Mouse (Mus musculus): ENCODE results near the gene Mpo.

Mpo gene

DNA sequence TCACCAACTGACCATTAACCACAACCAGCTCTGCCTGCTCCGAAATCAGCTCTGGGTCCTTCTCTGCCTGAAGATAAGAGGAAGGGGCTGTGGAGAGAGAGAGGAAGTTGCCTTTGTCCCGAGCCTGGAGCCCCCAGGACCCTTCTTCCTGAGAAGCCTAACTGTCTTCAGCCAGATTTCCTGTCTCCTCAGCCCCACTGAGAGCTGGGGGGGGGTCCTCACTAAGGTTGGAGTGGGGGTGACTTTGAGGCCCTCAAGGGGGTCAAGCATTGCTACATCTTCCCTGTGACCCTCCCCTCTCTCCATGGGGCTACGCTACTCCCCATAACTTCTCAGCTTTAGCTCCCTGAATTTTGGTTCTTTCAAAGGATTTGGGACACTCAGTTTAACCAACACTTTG, at the start of gene Mpo:
Gene Mpo, plus strand, starts transcription at position 122 of the 400 bp plus-strand sequence.
- DNase-seq (ENCODE audit: low read depth, low spot score), result no peak

DNA sequence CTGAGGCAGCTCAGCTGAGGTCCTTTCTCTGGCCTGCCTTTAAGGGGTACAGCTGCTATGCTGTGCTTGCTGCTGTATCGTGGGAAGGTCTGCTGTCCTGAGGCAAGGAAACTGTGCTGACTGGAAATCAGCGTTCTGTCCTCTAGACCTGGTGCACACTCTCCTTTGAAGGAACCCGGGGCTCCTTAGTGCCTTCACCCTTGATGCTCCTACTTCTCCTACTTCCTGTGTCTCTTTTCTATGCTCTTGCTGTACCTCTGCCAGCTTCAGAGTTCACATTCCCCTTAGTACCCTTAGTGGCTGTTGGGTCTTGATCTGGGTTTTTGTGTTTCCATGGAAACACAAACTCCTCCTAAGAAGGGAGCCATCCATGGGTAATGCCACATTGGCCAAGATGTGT, 49.7 kb upstream of the Mpo start:
- no peak for DNase-seq (ENCODE audit: low read depth, low spot score)

DNA sequence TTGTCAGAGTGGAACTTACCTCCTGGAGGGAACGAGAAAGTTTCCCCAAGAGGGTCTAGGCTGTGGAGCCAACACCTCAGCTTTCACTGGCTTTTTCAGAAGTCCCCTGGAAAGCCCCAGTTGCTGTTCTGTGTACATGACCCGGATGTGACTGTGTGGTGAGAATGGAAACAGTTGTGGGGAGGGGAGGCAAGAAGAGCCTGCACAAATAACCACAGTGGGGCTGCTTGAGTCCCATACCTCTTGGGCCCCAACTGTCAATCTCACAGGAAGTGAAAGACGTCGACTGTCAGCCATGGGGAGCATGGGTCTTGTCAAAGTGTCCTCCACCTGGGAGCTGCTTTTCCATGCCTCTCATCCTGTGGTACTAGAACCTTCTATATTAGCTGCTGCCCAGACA, 48.4 kb upstream of the Mpo start:
- DNase-seq (ENCODE audit: low read depth, low spot score), result no peak

DNA sequence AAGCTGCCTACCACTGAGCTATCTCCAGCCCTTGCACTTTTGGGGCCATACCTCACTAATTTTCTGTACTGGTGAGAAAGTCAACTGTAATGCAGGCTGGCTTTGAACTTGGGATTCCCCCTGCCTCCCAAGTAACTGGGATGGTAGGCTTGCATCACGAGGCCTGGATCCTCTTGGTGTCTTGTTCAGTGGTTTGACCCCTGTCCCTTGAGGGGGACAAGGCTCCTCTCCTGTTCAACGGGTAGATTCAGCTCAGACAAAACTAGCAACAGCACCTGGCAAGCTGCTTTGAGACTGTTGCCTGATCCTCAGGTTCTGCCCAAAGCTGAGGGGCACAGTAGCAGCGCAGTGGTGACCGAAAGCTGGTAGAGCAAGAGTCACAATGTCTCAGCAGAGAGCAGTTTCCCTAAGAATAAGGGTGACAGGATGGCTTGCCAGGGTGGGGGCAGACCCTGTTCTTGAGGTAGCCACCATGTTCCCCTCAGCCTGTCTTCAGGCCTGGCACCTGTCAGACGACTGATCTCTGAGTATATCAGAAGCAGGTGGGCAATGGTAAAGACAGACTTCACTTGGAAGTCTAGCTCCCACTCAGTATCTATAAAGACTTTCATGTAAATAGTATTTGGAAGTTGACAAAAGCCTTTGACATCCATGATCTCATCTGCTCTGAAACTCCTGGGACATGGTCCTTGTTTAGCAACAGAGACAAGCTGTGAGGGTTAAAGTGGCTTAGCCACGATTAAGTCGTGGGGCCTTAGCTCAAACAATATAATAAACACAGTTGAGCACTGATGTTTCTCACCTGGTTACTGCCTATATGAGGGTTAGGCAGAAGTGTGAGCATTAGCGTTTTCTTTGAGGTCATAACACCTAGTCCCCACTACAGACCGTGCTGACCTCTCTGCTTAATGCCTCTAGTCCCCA, 47.5 kb upstream of the Mpo start:
- no peak for DNase-seq (ENCODE audit: low read depth, low spot score)

DNA sequence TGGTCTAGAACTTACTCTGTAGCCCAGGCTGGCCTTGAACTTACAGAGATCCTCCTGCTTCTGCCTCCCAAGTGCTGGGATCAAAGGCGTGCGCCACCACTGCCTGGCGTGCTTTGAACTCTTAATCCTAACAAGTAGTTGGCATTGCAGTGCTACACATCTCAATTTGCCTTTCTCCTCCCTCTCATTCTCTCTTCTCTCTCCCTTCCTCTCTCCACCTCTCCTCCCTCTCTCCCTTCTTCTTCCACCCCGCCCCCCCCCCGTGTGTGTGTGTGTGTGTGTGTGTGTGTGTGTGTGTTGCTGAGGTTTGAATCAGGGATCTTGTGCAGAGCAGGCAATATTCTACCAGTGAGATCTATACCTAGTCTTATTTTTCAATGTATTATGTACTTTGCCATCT, 46.1 kb upstream of the Mpo start:
- DNase-seq (ENCODE audit: low read depth, low spot score), result no peak

DNA sequence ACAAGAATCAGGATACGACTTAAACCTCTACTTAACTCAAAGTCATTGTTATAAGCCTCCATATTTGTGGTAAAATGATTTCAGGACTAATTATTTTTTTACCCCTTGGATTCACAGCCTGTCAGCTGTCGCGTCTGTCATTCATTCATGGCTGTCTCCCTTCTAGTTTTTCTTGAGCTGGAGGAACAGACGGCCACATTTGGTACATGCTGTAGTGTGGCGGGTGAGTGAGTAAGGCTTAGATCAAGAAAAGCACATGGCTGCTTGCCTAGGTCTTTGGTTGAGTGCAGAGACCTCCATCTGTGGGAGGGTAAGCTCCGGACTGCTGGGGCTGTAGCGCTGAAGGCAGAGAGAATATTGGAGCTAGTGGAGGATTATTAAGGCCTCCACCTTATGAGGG, 45.7 kb upstream of the Mpo start:
- DNase-seq (ENCODE audit: low read depth, low spot score), result no peak

DNA sequence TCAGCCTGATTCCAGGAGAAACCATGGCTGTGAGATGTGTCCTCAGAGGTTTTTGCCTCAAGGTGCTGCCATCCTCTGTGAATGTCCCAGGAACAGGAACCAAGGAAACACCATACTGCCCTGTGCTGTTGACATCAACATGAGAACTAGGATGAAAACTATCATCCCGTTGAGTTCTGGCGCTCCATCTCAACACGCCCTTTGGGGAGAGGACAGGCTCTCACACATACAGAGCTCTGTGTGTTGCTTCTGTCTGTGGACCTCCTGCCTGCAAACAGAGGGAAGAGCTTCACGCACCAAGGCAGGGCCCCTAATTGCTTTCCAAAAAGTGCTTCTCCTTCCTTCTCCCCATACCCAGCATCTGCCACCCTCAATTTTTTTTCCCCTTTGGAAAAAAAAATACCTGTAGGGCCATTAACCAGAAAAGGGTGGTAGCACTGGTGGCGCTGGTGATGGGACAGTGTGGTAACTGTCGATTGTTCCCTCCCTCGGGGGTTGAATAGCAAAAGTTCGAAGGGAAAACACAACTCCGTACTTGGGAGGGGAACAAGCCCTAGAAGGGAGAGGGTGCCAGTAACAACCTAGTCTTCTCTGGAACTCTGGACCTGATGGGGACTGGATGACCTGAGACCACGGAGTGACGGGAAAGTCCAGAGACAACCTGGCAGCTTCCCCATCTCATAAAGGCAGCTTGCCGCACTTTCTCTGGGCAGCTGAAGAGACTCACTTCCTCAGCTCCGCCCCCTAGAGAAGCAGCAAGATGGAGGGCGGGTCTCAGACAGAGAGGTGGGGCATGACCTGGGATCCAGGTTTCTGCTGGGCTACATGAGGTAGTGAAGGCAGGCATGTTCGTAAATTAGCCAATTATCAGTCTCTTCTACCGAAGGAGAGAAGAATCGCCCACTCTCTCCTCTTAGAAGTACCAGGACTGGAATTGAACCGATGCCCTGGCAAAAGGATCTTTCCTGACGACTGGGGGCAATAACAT, 45.0 kb upstream of the Mpo start:
- DNase-seq (ENCODE audit: low read depth, low spot score), result peak; percentile 84

DNA sequence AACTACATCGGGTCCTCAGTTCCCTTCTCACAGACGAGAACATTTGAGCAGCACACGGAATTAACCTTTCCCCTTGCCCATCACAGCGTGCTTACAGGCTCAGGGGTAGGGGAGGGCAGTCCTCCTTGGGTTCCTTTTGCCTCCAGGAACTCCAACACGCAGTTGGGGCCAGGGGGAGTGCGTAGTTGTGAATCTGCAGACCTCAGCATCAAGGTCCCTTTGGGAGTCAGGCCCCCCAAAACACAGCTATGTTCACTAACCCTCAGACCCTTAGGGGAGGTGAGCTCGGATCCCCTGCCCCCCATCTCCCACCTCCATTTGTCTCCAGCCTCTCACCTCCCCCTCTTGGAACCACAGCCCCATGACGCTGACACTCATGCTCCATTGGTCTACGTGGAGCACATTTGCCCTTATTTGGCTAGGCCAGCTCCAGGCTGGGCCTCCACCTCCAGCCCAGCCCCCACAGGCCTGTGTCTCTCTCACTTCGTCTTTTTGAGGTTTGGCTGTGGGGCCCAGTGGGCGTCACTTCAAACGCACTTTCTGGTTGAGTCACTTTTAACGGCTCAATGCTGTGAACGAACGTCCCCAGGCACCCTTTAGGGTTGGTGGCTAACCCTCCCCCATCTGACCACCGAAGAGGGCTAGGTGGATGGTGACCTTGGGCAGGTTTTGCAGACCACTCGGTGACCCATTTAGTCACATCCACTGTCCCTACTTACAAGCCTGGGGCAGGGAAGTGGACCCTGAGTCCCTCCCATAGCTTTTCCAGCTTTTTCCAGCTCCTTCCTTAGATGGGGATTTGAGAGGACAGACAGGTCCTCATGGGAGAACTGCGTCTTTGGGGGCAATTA, 44.0 kb upstream of the Mpo start:
- DNase-seq (ENCODE audit: low read depth, low spot score), result peak; percentile 73

DNA sequence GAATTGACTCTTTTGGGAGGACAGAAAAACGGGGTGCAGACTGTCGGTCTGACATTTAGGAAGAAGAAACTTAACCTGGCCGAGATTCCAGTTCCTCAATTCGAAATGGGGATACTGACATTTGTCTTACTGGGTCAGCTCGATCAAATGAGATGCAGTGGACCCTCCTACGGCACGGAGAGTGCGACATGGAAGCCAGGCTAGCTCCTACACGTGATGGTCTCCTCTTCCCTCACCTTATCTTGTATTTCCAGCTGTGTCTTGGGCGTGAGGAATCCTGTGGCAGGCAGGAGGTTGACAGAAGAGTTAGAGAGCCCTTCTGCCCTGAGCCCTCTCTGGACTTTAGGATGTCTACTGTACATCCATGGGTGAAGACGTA, 43.3 kb upstream of the Mpo start:
- no peak for DNase-seq (ENCODE audit: low read depth, low spot score)

DNA sequence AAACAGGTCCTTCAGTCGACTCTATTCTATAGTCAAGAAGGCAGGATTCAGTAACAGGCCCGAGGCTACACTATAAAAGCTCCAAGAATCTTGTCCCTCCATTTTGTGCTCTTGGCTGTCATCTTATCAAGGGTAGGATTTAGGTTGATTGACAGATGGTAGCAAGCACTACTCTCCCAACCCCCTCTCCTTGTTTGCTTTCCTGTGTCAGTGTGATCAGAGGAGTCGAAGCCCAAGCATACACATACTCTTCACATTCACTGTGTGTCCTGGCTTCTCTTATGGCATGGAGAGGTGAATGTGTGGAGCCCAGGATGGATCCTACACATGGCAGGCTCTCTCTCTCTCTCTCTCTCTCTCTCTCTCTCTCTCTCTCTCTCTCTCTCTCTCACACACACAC, 42.9 kb upstream of the Mpo start:
- DNase-seq (ENCODE audit: low read depth, low spot score), result no peak

DNA sequence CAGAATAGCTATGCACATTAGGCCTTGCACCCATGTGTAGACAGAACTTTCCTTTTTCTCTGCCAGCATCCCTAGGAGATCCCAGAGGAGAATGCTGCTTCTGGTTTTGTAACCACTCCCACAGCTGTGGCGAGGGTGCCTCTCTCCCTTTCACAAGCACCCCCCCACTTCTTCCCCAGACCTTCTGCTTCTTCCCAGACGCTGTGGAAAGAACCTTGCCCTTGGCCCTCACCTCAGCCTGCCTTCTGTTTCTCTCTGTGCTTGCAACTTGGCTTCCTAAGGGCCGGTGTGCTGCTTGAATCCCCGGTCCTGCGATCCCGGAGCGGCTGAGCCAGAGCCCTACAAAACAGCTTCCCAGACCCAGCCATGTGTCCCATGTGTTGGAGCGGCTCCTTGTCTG, 42.4 kb upstream of the Mpo start:
- DNase-seq (ENCODE audit: low read depth, low spot score), result no peak

DNA sequence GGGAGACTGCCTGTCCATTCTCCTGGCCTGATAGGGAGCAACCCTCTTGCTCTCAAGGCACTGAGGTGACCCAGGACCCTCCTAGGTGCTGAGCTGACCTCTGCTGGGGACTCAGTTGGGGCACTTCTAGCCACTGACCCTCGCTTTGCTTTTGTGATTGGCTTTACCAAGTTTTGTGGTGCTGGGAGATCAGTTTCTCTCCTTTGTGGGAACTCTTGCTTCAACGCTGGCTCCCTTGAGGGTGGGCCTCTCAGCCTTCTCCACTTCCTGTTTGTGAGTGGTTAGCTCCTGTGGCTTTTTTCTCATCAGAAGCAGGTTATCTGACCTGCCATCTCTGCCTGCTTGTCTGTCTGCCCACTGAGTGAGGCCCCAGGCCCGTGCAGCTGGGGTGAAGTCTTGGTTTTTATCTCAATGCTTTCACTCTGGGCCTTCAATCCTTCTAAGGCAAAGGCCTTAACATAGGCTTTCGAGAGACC, 41.9 kb upstream of the Mpo start:
- DNase-seq (ENCODE audit: low read depth, low spot score), result no peak

DNA sequence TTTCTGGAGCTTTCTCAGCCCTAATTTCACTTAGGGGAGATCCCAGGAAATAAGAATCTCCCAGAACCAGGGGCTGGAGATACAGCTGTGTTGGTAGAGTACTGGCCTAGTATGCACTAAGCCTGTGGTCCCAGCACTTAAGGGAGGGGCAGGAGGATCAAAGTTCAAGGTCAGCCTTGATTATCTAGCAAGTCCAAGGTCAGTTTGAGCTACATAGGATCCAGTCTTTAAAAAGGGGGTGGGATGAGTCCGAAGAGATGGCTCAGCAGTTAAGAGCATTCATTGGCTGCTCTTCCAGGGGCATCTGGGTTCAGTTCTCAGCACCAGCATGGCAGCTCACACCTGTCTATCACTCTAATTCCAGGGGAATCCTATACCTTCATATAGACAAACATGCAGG, 41.1 kb upstream of the Mpo start:
- peak; percentile 52 for DNase-seq (ENCODE audit: low read depth, low spot score)

DNA sequence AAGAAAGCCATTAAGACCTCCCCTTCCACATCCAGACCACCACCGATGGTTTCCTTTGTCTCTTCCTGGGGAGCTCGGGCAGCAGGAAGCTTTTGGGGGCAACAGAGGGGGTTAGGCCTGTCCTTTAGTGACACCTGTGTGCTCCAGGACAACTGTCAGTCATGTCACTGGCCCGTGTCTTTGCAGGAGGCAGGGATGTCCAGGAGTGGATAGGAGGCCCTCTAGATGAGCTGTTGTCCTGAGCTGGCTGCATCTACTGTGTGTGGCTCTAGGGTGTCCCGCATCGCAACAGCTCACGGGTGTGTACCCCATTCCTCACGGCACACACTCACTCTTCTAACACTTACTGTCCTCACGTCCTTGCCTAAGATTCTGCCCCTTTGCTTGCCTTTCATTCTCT, 40.1 kb upstream of the Mpo start:
- DNase-seq (ENCODE audit: low read depth, low spot score), result no peak

DNA sequence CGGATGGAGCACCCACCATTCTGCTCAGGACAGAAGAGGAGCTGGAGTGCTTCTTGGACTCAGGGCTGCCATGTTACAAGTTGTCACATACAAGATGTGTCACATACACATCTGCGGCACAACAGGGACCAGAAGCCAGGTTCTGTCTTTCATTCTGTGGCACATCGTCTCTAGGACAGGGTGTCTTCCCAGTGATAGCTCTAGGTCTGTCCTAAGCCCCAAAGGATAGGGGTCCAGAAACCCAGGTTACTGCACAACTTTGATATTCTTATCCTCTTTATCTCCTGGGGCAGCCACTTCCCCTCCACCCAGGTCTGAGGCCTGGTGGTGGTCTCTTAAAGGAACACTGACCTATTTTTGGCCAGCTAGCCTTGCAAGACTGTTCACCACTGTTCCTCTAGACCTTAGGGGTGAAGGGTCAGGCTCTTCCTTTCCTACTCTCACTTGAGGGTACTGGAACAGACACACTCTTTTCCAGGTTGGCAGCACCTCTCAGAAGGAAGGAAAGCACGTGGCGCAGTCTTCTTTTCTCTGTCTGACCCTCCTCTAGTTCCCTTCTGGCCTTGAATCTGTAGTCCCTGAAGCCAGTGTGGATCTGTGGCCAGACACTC, 39.4 kb upstream of the Mpo start:
- no peak for DNase-seq (ENCODE audit: low read depth, low spot score)

DNA sequence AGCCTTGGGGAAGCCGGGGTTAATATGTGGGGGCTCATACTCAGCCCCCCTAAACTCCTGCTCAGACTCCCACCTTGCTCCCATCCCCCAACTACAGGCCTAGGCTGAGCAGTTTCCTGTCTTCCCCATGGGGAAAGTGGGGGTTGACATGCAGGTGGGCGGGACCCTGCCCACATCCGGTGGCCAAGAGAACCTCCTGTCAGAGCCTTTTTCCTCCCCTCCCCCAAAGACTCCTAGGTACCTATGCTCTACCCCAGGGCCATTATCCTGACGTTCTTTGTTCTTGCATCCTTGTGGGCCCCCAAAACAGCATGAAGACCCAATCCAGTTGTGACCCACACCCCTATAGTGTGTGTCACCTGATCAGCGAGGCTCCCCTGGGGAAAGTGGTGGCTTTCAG, 38.8 kb upstream of the Mpo start:
- DNase-seq (ENCODE audit: low read depth, low spot score), result no peak

DNA sequence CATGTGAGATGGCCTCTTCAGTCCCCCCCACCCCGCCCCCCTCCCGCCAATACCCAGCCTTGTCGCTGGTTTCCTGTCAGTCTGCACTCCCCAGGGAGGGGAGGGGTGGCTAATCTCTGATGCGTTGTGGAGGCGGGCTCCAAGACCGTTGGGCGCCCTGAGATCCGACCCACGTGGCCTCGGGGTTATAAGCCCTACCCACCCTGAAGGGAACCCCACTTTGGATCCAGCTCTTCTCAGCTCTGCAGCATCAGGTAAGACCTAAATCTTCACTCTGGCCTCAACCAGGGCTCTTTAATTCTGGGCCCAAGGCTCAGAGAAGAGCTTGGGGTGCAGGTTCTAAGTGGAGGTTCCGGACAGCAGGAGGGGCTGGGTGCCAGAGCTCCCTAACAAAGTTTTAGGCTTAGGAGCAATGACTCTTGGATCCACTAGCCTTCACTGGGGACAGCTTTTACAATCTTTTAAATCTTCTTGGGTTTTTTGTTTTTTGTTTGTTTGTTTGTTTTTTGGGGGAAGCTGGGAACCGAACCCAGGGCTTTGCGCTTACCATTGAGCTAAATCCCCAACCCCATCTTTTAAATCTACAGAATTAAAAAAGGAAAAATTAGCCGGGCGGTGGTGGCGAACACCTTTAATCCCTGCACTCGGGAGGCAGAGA, 37.9 kb upstream of the Mpo start:
- DNase-seq (ENCODE audit: low read depth, low spot score), result no peak

DNA sequence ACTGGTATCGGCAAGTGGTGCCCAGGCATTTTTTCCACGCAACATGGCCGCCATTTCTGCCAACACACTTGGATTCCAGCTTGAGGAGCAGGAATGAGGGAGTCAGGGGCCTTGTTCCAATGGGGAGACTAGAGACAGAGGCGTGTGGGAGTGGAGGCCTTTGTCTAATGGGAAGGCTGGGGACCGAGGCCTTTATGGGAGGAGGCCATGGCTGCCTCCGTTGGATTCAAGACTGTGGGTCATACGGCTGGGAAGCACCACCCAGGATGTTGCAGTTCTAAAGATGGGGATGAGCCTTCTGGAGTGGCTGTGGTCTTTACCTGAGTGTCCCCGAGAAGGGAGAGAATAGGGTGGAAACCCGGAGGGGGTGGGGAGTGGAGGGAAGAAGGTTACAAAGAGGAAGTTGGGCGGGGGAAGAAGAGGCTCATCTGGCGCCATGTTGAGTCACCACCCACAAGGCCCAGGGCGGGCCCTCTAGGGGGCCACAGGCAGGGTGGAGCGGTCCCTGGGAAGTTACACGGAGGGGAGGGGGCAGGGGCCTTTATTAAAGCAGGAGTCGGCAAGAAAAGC, 37.0 kb upstream of the Mpo start:
- DNase-seq (ENCODE audit: low read depth, low spot score), result no peak

DNA sequence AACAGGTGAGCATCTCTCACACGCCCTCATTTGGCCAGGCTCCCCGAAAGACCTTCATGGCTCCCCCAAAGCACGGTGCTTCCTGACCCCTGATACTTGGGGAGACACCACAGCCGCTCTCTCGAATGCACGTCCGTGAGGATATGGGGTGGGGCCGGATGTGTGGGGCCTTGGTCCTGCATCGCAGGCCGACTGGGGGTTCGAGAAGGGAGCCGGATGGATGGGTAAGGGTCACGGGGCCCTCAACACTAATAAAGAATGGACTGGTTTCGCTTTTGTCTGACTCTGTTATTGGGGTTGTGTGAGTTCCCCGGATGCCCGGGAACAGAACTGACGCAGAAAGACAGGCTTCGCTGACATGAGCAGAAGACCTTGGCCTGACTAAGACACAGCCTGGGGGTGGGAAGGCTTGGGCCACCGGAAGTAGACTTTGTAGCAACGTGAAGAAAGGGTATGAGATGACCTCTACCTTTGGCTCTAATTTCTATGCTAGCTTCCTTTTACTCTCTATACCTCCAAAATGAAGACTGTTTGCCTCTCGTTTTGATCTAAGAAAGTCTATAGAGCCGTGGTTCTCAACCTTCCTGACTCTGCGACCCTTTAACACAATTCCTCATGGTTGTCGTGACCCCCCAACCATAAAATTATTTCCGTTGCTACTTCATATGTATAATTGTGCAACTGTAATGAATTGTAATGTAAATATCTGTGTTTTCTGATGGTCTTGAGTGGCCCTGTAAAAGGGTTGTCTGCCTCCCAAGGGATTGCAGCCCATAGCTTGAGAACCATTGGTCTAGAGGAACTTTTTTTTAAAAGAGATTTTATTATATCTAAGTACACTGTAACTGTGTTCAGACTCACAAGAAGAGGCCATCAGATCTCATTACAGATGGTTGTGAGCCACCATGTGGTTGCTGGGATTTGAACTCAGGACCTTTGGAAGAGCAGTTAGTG, 36.1 kb upstream of the Mpo start:
- DNase-seq (ENCODE audit: low read depth, low spot score), result no peak
